Mouse (Mus musculus): ENCODE measurements around the gene Rps15.

GRCm38 (mm10) chr10:80257936-80258335, 34.3 kb upstream of the Rps15 start:
- TF ChIP-seq ZC3H11A (IDR thresholded peaks at IDR 0.05; ENCODE audit: borderline replicate concordance, low read depth, low read length): no peak
- TF ChIP-seq CHD2 (IDR thresholded peaks at IDR 0.05; ENCODE audit: low read depth, low read length): no peak
- TF ChIP-seq ZNF384 (IDR thresholded peaks at IDR 0.05; ENCODE audit: low read depth, low read length): no peak
